Comparison of ENCODE assay signal across 10 mouse cellular contexts in genomic region chr1:171035611-171036010, GRCm38 (mm10). TPM values are rescaled to one million over a fixed set of nuclear protein-coding genes. Genes with fewer than 3 reads are reported as not detected.
DNase-seq lines count a peak whose midpoint lies in the region; ATAC-seq and TF ChIP-seq lines count a peak whose summit lies in the region.
"Had no signal": no experiment of that assay in that cellular context is flagged by ENCODE, and none has a peak within 500 bp of the region (broad histone marks: within the 10 kb centered on the region; RNA-seq: fewer than 3 reads in every experiment).

No protein-coding gene starts in this region.

- H3K9ac ChIP-seq in limb, embryonic 12.5 days (replicated peaks) = no peak overlapping the region
- H3K9ac ChIP-seq in forebrain, embryonic 14.5 days (ENCODE audit: low read length) = 0 out of 2 replicates have a peak overlapping the region, but pooled peaks have one; percentile 5
- no peak overlapping the region for H3K9ac ChIP-seq in midbrain, embryonic 12.5 days (replicated peaks)

- no peaks in the 10 kb centered on the region for H3K36me3 ChIP-seq in limb, embryonic 12.5 days
- H3K36me3 ChIP-seq in limb, embryonic 10.5 days = no peaks in the 10 kb centered on the region
- no peaks in the 10 kb centered on the region for H3K36me3 ChIP-seq in forebrain, embryonic 14.5 days (ENCODE audit: control insufficient read depth, insufficient read depth, low read length)
- H3K36me3 ChIP-seq in midbrain, embryonic 12.5 days = no peaks in the 10 kb centered on the region

- H3K27me3 ChIP-seq in limb, embryonic 12.5 days = peaks cover 48% of the 10 kb centered on the region
- peaks cover 51% of the 10 kb centered on the region for H3K27me3 ChIP-seq in limb, embryonic 10.5 days (ENCODE audit: low read depth, poor library complexity, severe bottlenecking)
- peaks cover 10% of the 10 kb centered on the region for H3K27me3 ChIP-seq in forebrain, embryonic 14.5 days (replicated peaks; ENCODE audit: control insufficient read depth, insufficient read depth, low read length)
- H3K27me3 ChIP-seq in midbrain, embryonic 12.5 days = peaks cover 34% of the 10 kb centered on the region

- H3K9me3 ChIP-seq in limb, embryonic 12.5 days = no peaks in the 10 kb centered on the region
- H3K9me3 ChIP-seq in limb, embryonic 10.5 days (replicated peaks) = no peaks in the 10 kb centered on the region
- no peaks in the 10 kb centered on the region for H3K9me3 ChIP-seq in forebrain, embryonic 14.5 days (replicated peaks; ENCODE audit: control insufficient read depth, low read length)
- H3K9me3 ChIP-seq in midbrain, embryonic 12.5 days = no peaks in the 10 kb centered on the region

- intact Hi-C loops in gastrocnemius, postnatal 14 days (cut with DNase I; ENCODE audit: low total_unique reads) = no loop called here

- no peak overlapping the region for H3K27ac ChIP-seq in limb, embryonic 12.5 days
- no peak overlapping the region for H3K27ac ChIP-seq in limb, embryonic 10.5 days
- no peak overlapping the region for H3K27ac ChIP-seq in cortical plate, adult 2 months (ENCODE audit: insufficient read depth, low read length)
- H3K27ac ChIP-seq in forebrain, embryonic 14.5 days (ENCODE audit: low read depth, low read length) = no peak overlapping the region
- H3K27ac ChIP-seq in midbrain, embryonic 12.5 days (replicated peaks) = no peak overlapping the region

- no peak for DNase-seq in limb, embryonic 10.5 days (ENCODE audit: low spot score)
- no peak for DNase-seq in forebrain, embryonic 14.5 days (ENCODE audit: low spot score)
- DNase-seq in urinary bladder, adult 2 months (ENCODE audit: low spot score) = no peak
- no peak for DNase-seq in gastrocnemius, postnatal 14 days
- no peak for DNase-seq in gastrocnemius, adult 18-20 months (ENCODE audit: low spot score)
- DNase-seq: kidney, postnatal 4 days; lung, postnatal 14 days had no signal

- no peak for TF ChIP-seq CTCF in cortical plate, adult 2 months (IDR thresholded peaks at IDR 0.05; ENCODE audit: extremely low read depth, insufficient read depth, low read length)

- H3K4me1 ChIP-seq in limb, embryonic 12.5 days (replicated peaks) = peaks cover 11% of the 10 kb centered on the region
- peaks cover 21% of the 10 kb centered on the region for H3K4me1 ChIP-seq in limb, embryonic 10.5 days
- 0 out of 2 replicates have a peak, but pooled peaks cover 2% of the 10 kb centered on the region for H3K4me1 ChIP-seq in cortical plate, adult 2 months (ENCODE audit: control insufficient read depth, insufficient read depth, low read length)
- peaks cover 7% of the 10 kb centered on the region; the same call in 1 of the 2 replicates for H3K4me1 ChIP-seq in forebrain, embryonic 14.5 days (ENCODE audit: control insufficient read depth, insufficient read depth, low read length)
- H3K4me1 ChIP-seq in midbrain, embryonic 12.5 days = peaks cover 6% of the 10 kb centered on the region; the same call in 1 of the 2 replicates

- TF ChIP-seq POLR2A in cortical plate, adult 2 months (IDR thresholded peaks at IDR 0.05; ENCODE audit: extremely low read depth, insufficient read depth, low read length) = no peak

- H3K4me2 ChIP-seq in limb, embryonic 12.5 days = peak overlapping the region; percentile 89
- peak overlapping the region; percentile 69 for H3K4me2 ChIP-seq in forebrain, embryonic 14.5 days (ENCODE audit: low read length)
- peak overlapping the region; percentile 75 for H3K4me2 ChIP-seq in midbrain, embryonic 12.5 days (replicated peaks)

- WGBS in limb, embryonic 12.5 days = 56% methylated on average over 11 of the region's 11 CpGs
- 59% methylated on average over 11 of the region's 11 CpGs for WGBS in limb, embryonic 10.5 days
- 49% methylated on average over 11 of the region's 11 CpGs for WGBS in forebrain, embryonic 14.5 days
- 50% methylated on average over 11 of the region's 11 CpGs for WGBS in midbrain, embryonic 12.5 days

- H3K4me3 ChIP-seq in limb, embryonic 12.5 days (replicated peaks) = no peak overlapping the region
- H3K4me3 ChIP-seq in limb, embryonic 10.5 days = no peak overlapping the region
- peak overlapping the region; percentile 26 for H3K4me3 ChIP-seq in cortical plate, adult 2 months (ENCODE audit: insufficient read depth, low read length)
- H3K4me3 ChIP-seq in forebrain, embryonic 14.5 days (ENCODE audit: low read depth, low read length) = peak overlapping the region; percentile 52; the same call in 1 of the 2 replicates
- peak overlapping the region; percentile 9; the same call in 1 of the 2 replicates for H3K4me3 ChIP-seq in midbrain, embryonic 12.5 days

- ATAC-seq in limb, embryonic 12.5 days (ENCODE audit: insufficient number of reproducible peaks, insufficient read depth, low FRiP score, low TSS enrichment, low read depth) = no peak
- no peak for ATAC-seq in forebrain, embryonic 14.5 days
- no peak for ATAC-seq in midbrain, embryonic 12.5 days (ENCODE audit: low FRiP score, low read depth)

RNA-seq across cellular contexts. Expression of gene Fcgr4, which starts 16.9 kb away (rescaled TPM):
- 0.17 and 0.21 TPM in 2 replicates for polyA plus RNA-seq in limb, embryonic 12.5 days (2016; fragmentation: Nextera tagmentation; extraction: Ambion mirVana)
- 0.11 TPM in 1 of 2 replicates, not detected in the other for polyA plus RNA-seq in limb, embryonic 10.5 days (2016; fragmentation: Nextera tagmentation; extraction: Ambion mirVana)
- 0.31 and 0.57 TPM in 2 replicates for polyA plus RNA-seq in cortical plate, adult 2 months (2012; rRNA removed)
- polyA plus RNA-seq in forebrain, embryonic 14.5 days (2014; fragmentation: Nextera tagmentation; extraction: Ambion mirVana) = 0.41 and 0.50 TPM in 2 replicates
- polyA plus RNA-seq in midbrain, embryonic 12.5 days (2016; fragmentation: Nextera tagmentation; extraction: Ambion mirVana) = 0.19 TPM in 1 of 2 replicates, not detected in the other
- polyA plus RNA-seq in urinary bladder, adult 2 months (2012; rRNA removed) = 2.7 and 5.9 TPM in 2 replicates
- not detected for total RNA-seq in gastrocnemius, postnatal 14 days (2021)
- total RNA-seq in gastrocnemius, adult 18-20 months (2021) = not detected

RNA-seq across cellular contexts. Expression of gene Fcgr3, which starts 29.1 kb away (rescaled TPM):
- 4.5 and 5.3 TPM in 2 replicates for polyA plus RNA-seq in limb, embryonic 12.5 days (2016; fragmentation: Nextera tagmentation; extraction: Ambion mirVana)
- 3.0 and 3.3 TPM in 2 replicates for polyA plus RNA-seq in limb, embryonic 10.5 days (2016; fragmentation: Nextera tagmentation; extraction: Ambion mirVana)
- 20.6 and 21.1 TPM in 2 replicates for polyA plus RNA-seq in cortical plate, adult 2 months (2012; rRNA removed)
- polyA plus RNA-seq in forebrain, embryonic 14.5 days (2014; fragmentation: Nextera tagmentation; extraction: Ambion mirVana) = 8.3 and 11.5 TPM in 2 replicates
- polyA plus RNA-seq in midbrain, embryonic 12.5 days (2016; fragmentation: Nextera tagmentation; extraction: Ambion mirVana) = 5.8 and 9.8 TPM in 2 replicates
- polyA plus RNA-seq in urinary bladder, adult 2 months (2012; rRNA removed) = 30.3 and 31.5 TPM in 2 replicates
- 1 to 10 TPM; 7.0 to 7.4 TPM for total RNA-seq in gastrocnemius, postnatal 14 days (2021)
- total RNA-seq in gastrocnemius, adult 18-20 months (2021) = 1 to 10 TPM; 1.8 to 4.4 TPM

RNA-seq across cellular contexts. Expression of gene Fcgr2b, which starts 59.3 kb away (rescaled TPM):
- polyA plus RNA-seq in limb, embryonic 12.5 days (2016; fragmentation: Nextera tagmentation; extraction: Ambion mirVana) = 0.33 and 0.34 TPM in 2 replicates
- polyA plus RNA-seq in limb, embryonic 10.5 days (2016; fragmentation: Nextera tagmentation; extraction: Ambion mirVana) = 0.19 TPM in 1 of 2 replicates, not detected in the other
- 6.1 and 6.4 TPM in 2 replicates for polyA plus RNA-seq in cortical plate, adult 2 months (2012; rRNA removed)
- 0.52 and 1.5 TPM in 2 replicates for polyA plus RNA-seq in forebrain, embryonic 14.5 days (2014; fragmentation: Nextera tagmentation; extraction: Ambion mirVana)
- polyA plus RNA-seq in midbrain, embryonic 12.5 days (2016; fragmentation: Nextera tagmentation; extraction: Ambion mirVana) = 0.27 and 0.33 TPM in 2 replicates
- polyA plus RNA-seq in urinary bladder, adult 2 months (2012; rRNA removed) = 28.5 and 36.1 TPM in 2 replicates
- total RNA-seq in gastrocnemius, postnatal 14 days (2021) = 1 to 10 TPM; 3.0 to 3.4 TPM
- 1 to 10 TPM; 2.3 to 2.4 TPM for total RNA-seq in gastrocnemius, adult 18-20 months (2021)

Comparison
In these comparisons a context has a peak if more than half of its experiments do, and no peak if none do; other contexts are left out.
1. H3K4me3 ChIP-seq: peak in cortical plate, adult 2 months (single experiment), forebrain, embryonic 14.5 days (single experiment) and midbrain, embryonic 12.5 days (single experiment); none in limb, embryonic 12.5 days (single experiment) and limb, embryonic 10.5 days (single experiment).
2. Peak in every context shown above with its lines, with median percentiles within 50 percentile points of each other: H3K4me2 ChIP-seq.